Mouse (Mus musculus) adrenal gland, postnatal 14 days (tissue): ENCODE data around the gene Cpne8. TPM values are rescaled to one million over a fixed set of nuclear protein-coding genes. Genes with fewer than 3 reads are reported as not detected.
A peak's percentile ranks its signal among the peaks of the same experiment; 100 is the strongest.
"Not testable (repeated sequence)": the region's sequence is repeated elsewhere in the genome, so short reads cannot be mapped to it uniquely, and the experiment has no call there.

Experiments used
- DNase-seq: peaks from one replicate; pipeline ENCODE4 v3.0.0; 2021; ENCODE audit warnings: mixed read lengths
- total RNA-seq: library from RNA; stranded (reverse); gene quantifications from 2 replicates; pipeline ENCODE4 v1.2.3, GENCODE M21; 2021

The Cpne8 gene
- total RNA-seq, 1 experiment from 2014 or later: 8.2 TPM

DNA sequence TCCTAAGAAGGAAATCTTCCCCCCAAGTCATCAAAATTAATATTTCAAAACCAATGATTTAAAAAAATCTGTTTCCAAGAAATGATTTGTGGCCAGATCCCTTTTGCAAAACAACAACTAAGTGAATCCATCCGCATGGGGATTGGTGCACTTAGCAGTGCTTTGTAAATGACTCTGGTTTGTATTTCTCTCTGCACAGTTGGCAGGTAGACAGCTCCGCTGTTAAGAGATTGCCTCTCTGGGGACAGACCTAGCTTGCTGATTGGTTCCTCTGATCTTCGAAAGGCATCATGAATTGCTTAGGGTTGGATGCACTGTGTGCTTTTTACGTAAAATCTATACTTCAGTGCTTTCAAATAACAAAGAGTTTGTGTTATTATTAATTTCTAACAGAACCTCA, 68.5 kb downstream of the Cpne8 start:
- DNase-seq: not testable (repeated sequence)

GRCm38 (mm10) chr15:90609836-90610415, 69.3 kb downstream of the Cpne8 start:
- peak; percentile 14 for DNase-seq

DNA sequence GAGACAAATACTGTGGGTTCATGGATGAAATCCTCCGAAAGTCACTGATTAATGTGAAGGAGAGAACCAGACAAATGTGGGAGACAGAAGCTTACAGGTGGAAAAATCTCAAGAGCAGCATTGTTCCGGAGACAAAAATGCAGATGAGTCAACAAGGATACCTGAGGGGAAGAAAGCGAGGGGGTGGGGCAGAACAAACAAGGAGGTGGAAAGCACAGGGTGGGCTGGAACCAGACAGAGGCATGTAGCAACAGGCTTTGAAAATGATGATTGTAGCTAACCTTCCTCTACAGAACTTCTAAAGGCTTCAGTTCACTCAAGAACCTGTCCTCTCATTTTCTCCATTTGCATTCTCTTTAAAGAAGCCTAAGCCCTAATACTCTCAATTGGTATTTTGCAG, 70.9 kb downstream of the Cpne8 start:
- no peak for DNase-seq

- no peak for DNase-seq
These were observed 72.1 kb downstream of the Cpne8 start for GRCm38 (mm10) chr15:90607181-90607580.

DNA sequence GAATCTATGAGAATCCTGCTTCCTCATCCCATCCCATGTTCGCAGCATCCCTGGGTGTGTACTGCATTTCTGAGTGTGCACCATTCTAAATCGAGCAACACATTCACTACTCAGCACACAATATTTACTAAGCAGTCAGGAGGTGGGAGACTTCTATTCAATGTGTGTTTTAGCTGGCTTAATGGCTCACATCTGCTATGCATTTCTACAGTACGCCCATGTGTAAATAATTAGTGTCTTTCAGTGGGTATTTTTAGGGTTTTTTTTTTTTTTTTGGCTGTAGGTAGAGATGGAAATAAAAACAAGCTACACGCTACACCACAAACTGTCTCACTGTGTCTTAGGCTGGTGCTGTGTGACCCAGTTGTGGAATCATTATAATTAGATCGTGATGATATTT, 75.6 kb downstream of the Cpne8 start:
- no peak for DNase-seq

- DNase-seq: no peak
These were observed 81.3 kb downstream of the Cpne8 start for GRCm38 (mm10) chr15:90597715-90598497.

GRCm38 (mm10) chr15:90595592-90595991, 83.6 kb downstream of the Cpne8 start:
- no peak for DNase-seq

- peak; percentile 35 for DNase-seq
These were observed 89.6 kb downstream of the Cpne8 start for GRCm38 (mm10) chr15:90589587-90589986.

- no peak for DNase-seq
These were observed 101.8 kb downstream of the Cpne8 start for GRCm38 (mm10) chr15:90577402-90577801.

- DNase-seq: no peak
These were observed 110.0 kb downstream of the Cpne8 start for GRCm38 (mm10) chr15:90569246-90569645.

DNA sequence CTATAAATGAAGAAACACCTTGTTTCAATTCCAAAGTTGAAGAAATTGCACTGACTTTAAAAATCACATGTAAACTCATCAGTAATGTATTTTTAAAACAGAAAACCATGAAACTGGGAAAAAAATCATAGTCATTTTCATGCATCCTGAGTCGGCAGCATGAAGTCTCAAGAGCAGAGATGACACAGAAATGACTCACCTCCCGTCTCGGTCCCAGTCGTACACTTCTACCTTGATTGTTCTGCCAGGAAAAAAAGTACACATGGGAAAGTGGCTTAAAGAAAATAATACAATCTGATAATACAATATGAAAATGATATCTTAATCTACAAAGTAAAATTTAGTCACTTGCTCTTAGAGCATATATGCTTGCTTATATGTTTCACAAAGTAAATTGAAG, 111.2 kb downstream of the Cpne8 start:
- no peak for DNase-seq

- DNase-seq: no peak
These were observed 115.2 kb downstream of the Cpne8 start for GRCm38 (mm10) chr15:90563996-90564395.

GRCm38 (mm10) chr15:90561613-90562012, 117.6 kb downstream of the Cpne8 start:
- no peak for DNase-seq

DNA sequence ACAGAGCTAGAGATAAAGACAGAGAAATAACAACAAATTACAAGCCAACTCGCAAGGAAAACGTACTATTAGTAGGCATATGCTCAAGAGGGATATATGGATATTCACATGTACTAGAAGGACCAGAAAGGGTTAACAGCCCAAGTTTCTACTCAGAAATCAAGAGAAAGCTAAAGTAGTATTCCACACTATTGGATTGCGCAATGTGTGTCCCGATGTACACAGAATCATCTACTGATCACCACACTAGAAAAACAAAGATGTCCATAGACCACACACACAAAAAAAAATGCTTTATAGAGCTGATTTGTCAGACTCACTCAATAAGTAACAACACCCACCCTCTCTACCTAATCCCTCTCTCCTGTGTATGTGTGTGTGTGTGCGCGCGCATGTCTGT, 130.6 kb downstream of the Cpne8 start:
- DNase-seq: no peak

- no peak for DNase-seq
These were observed 135.8 kb downstream of the Cpne8 start for GRCm38 (mm10) chr15:90543447-90543846.

DNA sequence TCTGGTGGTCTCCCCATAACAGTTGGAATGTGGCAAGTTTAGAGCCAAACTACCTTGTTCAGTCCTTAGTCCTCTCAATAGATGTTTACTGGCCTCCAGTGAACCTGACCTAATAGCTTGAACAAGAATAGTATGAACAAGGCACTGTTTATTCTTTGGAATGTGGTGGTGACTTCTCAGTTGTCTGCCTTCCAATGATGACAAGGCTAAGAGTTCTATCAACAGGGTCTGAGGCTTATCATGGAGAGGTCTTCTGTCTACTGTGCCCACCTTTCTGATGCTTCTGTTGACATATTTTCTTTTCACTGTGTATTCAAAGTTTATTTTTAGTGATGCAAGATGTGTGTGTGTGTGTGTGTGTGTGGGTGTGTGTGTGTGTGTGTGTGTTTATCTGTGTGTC, 137.1 kb downstream of the Cpne8 start:
- no peak for DNase-seq

DNA sequence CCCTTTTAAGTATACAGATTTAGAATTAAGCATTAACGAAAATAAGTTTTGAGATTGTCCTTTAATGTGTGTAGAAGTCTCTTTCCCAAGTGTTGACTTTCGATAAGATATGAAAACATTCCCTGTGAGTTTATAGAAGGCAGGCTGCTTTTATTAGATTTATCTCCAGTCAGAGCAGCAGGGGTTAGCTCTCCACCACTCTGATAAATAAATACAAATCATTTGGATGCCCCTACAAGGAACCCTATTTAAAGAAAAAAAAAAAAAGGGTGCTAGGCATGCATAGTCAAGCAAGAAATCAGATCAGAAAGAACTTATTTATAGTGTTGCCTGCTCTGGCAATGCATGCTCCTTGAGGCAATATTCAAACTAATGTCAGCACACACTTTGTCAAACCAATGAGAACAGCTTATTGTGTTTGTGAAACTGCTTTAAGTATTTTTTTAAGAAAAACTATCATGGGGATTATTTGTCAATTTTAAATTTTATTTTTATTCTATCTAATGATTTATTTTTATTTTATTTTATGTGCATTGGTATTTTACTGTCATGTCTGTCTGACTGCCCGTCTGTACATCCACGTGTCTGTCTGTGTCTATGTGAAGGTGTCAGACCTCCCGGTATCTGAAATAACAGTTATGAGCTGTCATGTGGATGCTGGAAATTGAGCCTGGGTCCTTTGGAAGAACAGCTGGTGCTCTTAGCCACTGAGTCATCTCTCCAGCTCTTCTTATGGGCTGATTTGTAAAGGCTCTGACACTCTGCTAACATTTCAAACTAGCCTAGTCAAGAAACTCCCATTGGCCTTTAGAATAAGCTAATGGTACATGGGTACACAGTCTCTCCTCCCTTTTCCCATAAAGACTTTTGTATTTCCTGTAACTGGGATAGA, 142.7 kb downstream of the Cpne8 start:
- DNase-seq: no peak

GRCm38 (mm10) chr15:90535730-90536129, 143.5 kb downstream of the Cpne8 start:
- no peak for DNase-seq

GRCm38 (mm10) chr15:90512769-90513168, 166.5 kb downstream of the Cpne8 start:
- DNase-seq: no peak

DNA sequence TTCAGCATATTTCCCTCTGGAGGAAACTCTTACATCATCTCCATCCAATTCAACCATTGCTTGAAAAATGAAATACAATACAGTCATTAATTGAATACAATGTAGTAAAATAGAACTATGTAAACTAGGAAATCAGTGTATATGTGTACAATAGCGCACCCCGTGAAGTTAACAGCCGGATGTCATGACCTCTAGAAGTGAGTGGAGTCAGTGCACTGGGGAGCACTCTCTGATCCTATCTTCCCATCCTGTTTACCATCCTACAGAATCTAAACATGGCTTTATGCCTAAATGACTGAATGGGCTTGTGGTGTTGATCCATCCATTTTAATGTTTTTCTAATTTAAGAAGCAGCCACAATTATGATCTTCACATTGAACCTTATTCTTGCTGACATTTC, 182.2 kb downstream of the Cpne8 start:
- DNase-seq: no peak

DNA sequence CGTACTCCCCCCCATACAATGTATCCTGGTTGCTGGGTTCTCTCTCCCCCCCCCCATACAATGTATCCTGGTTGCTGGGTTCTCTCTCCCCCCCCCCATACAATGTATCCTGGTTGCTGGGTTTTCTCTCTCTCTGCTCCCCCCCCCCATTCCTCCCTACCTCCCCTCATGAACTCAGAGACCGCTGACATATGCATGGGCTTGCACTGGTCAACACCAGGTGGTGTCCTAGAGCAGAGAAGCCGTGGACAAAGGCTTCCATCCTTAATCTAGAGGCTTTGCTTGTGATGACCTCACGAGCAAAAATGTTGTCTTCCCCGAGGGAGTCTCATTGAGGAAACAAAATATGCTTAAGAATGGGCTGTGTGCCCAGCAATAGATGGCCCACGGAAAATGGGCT, 187.7 kb downstream of the Cpne8 start:
- DNase-seq: peak; percentile 6

DNA sequence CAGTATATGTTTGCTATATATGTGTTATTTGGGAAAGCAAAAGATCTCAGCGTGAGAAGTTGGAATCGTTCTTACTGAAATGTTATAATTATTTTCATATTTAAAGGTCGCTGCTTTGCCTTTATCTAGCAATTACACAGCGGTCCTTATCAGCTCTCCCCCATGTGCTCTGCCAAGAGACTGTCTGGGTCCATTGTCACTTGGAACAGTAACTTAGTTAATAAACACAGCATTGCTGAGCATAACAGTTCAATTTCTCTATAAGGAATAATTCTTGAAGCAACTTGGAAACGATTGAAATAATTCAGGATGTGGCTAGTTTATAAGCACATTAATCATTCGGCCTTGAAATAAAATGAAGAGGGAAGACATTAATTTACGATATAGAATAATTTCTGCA, 189.0 kb downstream of the Cpne8 start:
- DNase-seq: no peak

DNA sequence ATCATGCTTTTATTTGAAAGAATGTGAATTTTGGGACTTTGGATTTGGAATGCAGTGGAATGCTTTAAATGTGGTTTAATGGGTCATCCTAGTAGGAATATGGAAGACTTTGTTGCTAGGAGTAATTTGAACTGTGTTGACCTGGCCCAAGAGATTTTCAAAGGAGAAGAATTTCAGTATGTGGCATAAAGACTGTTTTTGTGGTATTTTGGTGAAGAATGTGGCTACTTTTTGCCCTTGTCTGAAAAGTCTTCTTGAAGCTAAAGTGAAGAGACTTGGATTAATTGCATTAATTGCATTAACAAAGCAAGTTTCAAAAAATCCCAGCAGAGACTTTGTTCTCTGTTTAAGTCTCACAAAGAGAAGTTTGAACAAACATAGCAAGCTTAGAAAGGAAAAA, 208.7 kb downstream of the Cpne8 start:
- not testable (repeated sequence) for DNase-seq
